In genomic region chr7:73532916-73533315, GRCm38 (mm10) we compare ENCODE assay signal across 8 mouse cellular contexts. TPM values are rescaled to one million over a fixed set of nuclear protein-coding genes. Genes with fewer than 3 reads are reported as not detected.
DNase-seq lines count a peak whose midpoint lies in the region; ATAC-seq and TF ChIP-seq lines count a peak whose summit lies in the region.

No protein-coding gene starts in this region.

- no peak for ATAC-seq in forebrain, embryonic 11.5 days (replicated peaks; ENCODE audit: low FRiP score)
- ATAC-seq in midbrain, embryonic 13.5 days: no peak
- ATAC-seq in midbrain, embryonic 16.5 days: no peak
- ATAC-seq in intestine, embryonic 16.5 days: no peak

- TF ChIP-seq CTCF in olfactory bulb, adult 2 months (IDR thresholded peaks at IDR 0.05; ENCODE audit: insufficient read depth, low read depth, low read length): no peak

- H3K27me3 ChIP-seq in forebrain, embryonic 10.5 days (ENCODE audit: poor library complexity, severe bottlenecking): no peaks in the 10 kb centered on the region
- H3K27me3 ChIP-seq in forebrain, embryonic 11.5 days (ENCODE audit: control insufficient read depth, insufficient read depth, low read length): no peaks in the 10 kb centered on the region
- H3K27me3 ChIP-seq in midbrain, embryonic 13.5 days: no peaks in the 10 kb centered on the region
- no peaks in the 10 kb centered on the region for H3K27me3 ChIP-seq in midbrain, embryonic 16.5 days (ENCODE audit: control insufficient read depth, insufficient read depth, low read depth, low read length)
- no peaks in the 10 kb centered on the region for H3K27me3 ChIP-seq in intestine, embryonic 16.5 days (replicated peaks; ENCODE audit: control insufficient read depth, insufficient read depth, low read length)

- no peaks in the 10 kb centered on the region for H3K9me3 ChIP-seq in forebrain, embryonic 10.5 days
- H3K9me3 ChIP-seq in forebrain, embryonic 11.5 days (ENCODE audit: control insufficient read depth, low read length): no peaks in the 10 kb centered on the region
- no peaks in the 10 kb centered on the region for H3K9me3 ChIP-seq in midbrain, embryonic 13.5 days
- no peaks in the 10 kb centered on the region for H3K9me3 ChIP-seq in midbrain, embryonic 16.5 days (replicated peaks; ENCODE audit: control insufficient read depth, low read length, poor library complexity, severe bottlenecking)
- no peaks in the 10 kb centered on the region for H3K9me3 ChIP-seq in intestine, embryonic 16.5 days (ENCODE audit: control insufficient read depth, low read length)

- no peak overlapping the region for H3K4me3 ChIP-seq in forebrain, embryonic 10.5 days
- H3K4me3 ChIP-seq in forebrain, embryonic 11.5 days (ENCODE audit: low read depth, low read length): no peak overlapping the region
- no peak overlapping the region for H3K4me3 ChIP-seq in midbrain, embryonic 13.5 days (replicated peaks)
- no peak overlapping the region for H3K4me3 ChIP-seq in midbrain, embryonic 16.5 days (ENCODE audit: low read depth, low read length)
- no peak overlapping the region for H3K4me3 ChIP-seq in intestine, embryonic 16.5 days (ENCODE audit: low read length)
- H3K4me3 ChIP-seq in olfactory bulb, adult 2 months (ENCODE audit: insufficient read depth, low read depth, low read length): no peak overlapping the region

- H3K36me3 ChIP-seq in forebrain, embryonic 10.5 days (replicated peaks): peaks cover 61% of the 10 kb centered on the region
- H3K36me3 ChIP-seq in forebrain, embryonic 11.5 days (ENCODE audit: control insufficient read depth, insufficient read depth, low read length): no peaks in the 10 kb centered on the region
- H3K36me3 ChIP-seq in midbrain, embryonic 13.5 days: no peaks in the 10 kb centered on the region
- H3K36me3 ChIP-seq in midbrain, embryonic 16.5 days (ENCODE audit: control insufficient read depth, insufficient read depth, low read length): no peaks in the 10 kb centered on the region
- no peaks in the 10 kb centered on the region for H3K36me3 ChIP-seq in intestine, embryonic 16.5 days (ENCODE audit: control insufficient read depth, insufficient read depth, low read length)

- H3K4me1 ChIP-seq in forebrain, embryonic 10.5 days: peaks cover 49% of the 10 kb centered on the region
- H3K4me1 ChIP-seq in forebrain, embryonic 11.5 days (replicated peaks; ENCODE audit: control insufficient read depth, insufficient read depth, low read length): peaks cover 12% of the 10 kb centered on the region
- peaks cover 68% of the 10 kb centered on the region for H3K4me1 ChIP-seq in midbrain, embryonic 13.5 days (replicated peaks)
- peaks cover 44% of the 10 kb centered on the region for H3K4me1 ChIP-seq in midbrain, embryonic 16.5 days (ENCODE audit: control insufficient read depth, insufficient read depth, low read length)
- peaks cover 48% of the 10 kb centered on the region for H3K4me1 ChIP-seq in intestine, embryonic 16.5 days (ENCODE audit: control insufficient read depth, insufficient read depth, low read length)
- H3K4me1 ChIP-seq in olfactory bulb, adult 2 months (ENCODE audit: control insufficient read depth, insufficient read depth, low read length): peaks cover 6% of the 10 kb centered on the region

- H3K27ac ChIP-seq in forebrain, embryonic 10.5 days: peak overlapping the region; percentile 40; the same call in 1 of the 2 replicates
- no peak overlapping the region for H3K27ac ChIP-seq in forebrain, embryonic 11.5 days (ENCODE audit: low read depth, low read length)
- peak overlapping the region; percentile 56 for H3K27ac ChIP-seq in midbrain, embryonic 13.5 days
- H3K27ac ChIP-seq in midbrain, embryonic 16.5 days (ENCODE audit: low read length): no peak overlapping the region
- peak overlapping the region; percentile 84 for H3K27ac ChIP-seq in intestine, embryonic 16.5 days (ENCODE audit: low read length)
- peak overlapping the region; percentile 61 for H3K27ac ChIP-seq in olfactory bulb, adult 2 months (ENCODE audit: insufficient read depth, low read depth, low read length)

- no peak for DNase-seq in forebrain, embryonic 10.5 days (ENCODE audit: extremely low spot score, low spot score)
- no peak for DNase-seq in forebrain, embryonic 11.5 days (ENCODE audit: low spot score)
- no peak for DNase-seq in thymus, postnatal 25 days
- DNase-seq in retina, postnatal 1 day: no peak

- TF ChIP-seq POLR2A in olfactory bulb, adult 2 months (IDR thresholded peaks at IDR 0.05; ENCODE audit: insufficient read depth, low read depth, low read length): no peak

- H3K9ac ChIP-seq in forebrain, embryonic 11.5 days (ENCODE audit: low read length): no peak overlapping the region
- no peak overlapping the region for H3K9ac ChIP-seq in midbrain, embryonic 13.5 days (replicated peaks)
- no peak overlapping the region for H3K9ac ChIP-seq in midbrain, embryonic 16.5 days (ENCODE audit: low read depth, low read length)
- H3K9ac ChIP-seq in intestine, embryonic 16.5 days (ENCODE audit: low read depth, low read length): peak overlapping the region; percentile 44

- WGBS in forebrain, embryonic 10.5 days: 88% methylated on average over 3 of the region's 3 CpGs
- WGBS in forebrain, embryonic 11.5 days: 87% methylated on average over 3 of the region's 3 CpGs
- WGBS in midbrain, embryonic 13.5 days: 78% methylated on average over 3 of the region's 3 CpGs
- 76% methylated on average over 3 of the region's 3 CpGs for WGBS in midbrain, embryonic 16.5 days
- WGBS in intestine, embryonic 16.5 days: 53% methylated on average over 3 of the region's 3 CpGs
- WGBS in olfactory bulb, adult 2 months: 18% methylated on average over 3 of the region's 3 CpGs

- no peak overlapping the region for H3K4me2 ChIP-seq in forebrain, embryonic 11.5 days (ENCODE audit: low read depth, low read length, severe bottlenecking)
- H3K4me2 ChIP-seq in midbrain, embryonic 13.5 days (replicated peaks): no peak overlapping the region
- H3K4me2 ChIP-seq in midbrain, embryonic 16.5 days (ENCODE audit: low read length): no peak overlapping the region
- H3K4me2 ChIP-seq in intestine, embryonic 16.5 days (ENCODE audit: low read depth, low read length): peak overlapping the region; percentile 32

RNA-seq across cellular contexts. Expression of gene Chd2, which starts 8.7 kb away (rescaled TPM):
- polyA plus RNA-seq in forebrain, embryonic 10.5 days (2016; fragmentation: Nextera tagmentation; extraction: Ambion mirVana): 45.1 and 45.7 TPM in 2 replicates
- 61.0 and 66.1 TPM in 2 replicates for polyA plus RNA-seq in forebrain, embryonic 11.5 days (2014; fragmentation: Nextera tagmentation; extraction: Ambion mirVana)
- 48.5 and 57.4 TPM in 2 replicates for polyA plus RNA-seq in midbrain, embryonic 13.5 days (2015; fragmentation: Nextera tagmentation; extraction: Ambion mirVana)
- 44.8 and 49.0 TPM in 2 replicates for polyA plus RNA-seq in midbrain, embryonic 16.5 days (2015; fragmentation: Nextera tagmentation; extraction: Ambion mirVana)
- 40.1 and 41.1 TPM in 2 replicates for polyA plus RNA-seq in intestine, embryonic 16.5 days (2015; fragmentation: Nextera tagmentation; extraction: Ambion mirVana)
- 211 and 544 TPM in 2 replicates for polyA plus RNA-seq in olfactory bulb, adult 2 months (2012; ENCODE audit: insufficient read depth, insufficient read length, low replicate concordance, missing spikeins)

Comparison
In these comparisons a context has a peak if more than half of its experiments do, and no peak if none do; other contexts are left out.
1. H3K27ac ChIP-seq: peak in forebrain, embryonic 10.5 days (single experiment), midbrain, embryonic 13.5 days (single experiment), intestine, embryonic 16.5 days (single experiment) and olfactory bulb, adult 2 months (single experiment); none in forebrain, embryonic 11.5 days (single experiment) and midbrain, embryonic 16.5 days (single experiment).